Mouse (Mus musculus) macrophage (primary cell): ENCODE data around the gene Utp6. TPM values are rescaled to one million over a fixed set of nuclear protein-coding genes. Genes with fewer than 3 reads are reported as not detected.

Experiments used
- H3K27ac ChIP-seq: fragments of 350-480 bp; formaldehyde crosslinking; 2 replicates; pipeline ENCODE4 v1.9.0; 2021
- H3K36me3 ChIP-seq: fragments of 350-480 bp; formaldehyde crosslinking; 2 replicates; pipeline ENCODE4 v1.9.0; 2021; ENCODE audit errors: inconsistent target
- H3K4me3 ChIP-seq: fragments of 350-480 bp; formaldehyde crosslinking; 2 replicates; pipeline ENCODE4 v1.9.0; 2021; ENCODE audit errors: inconsistent target
- H3K79me2 ChIP-seq: fragments of 350-480 bp; formaldehyde crosslinking; 2 replicates; pipeline ENCODE4 v1.9.0; 2021; ENCODE audit errors: inconsistent target
- WGBS: methylation state at CpG from one replicate; pipeline ENCODE4 v1.1.7; 2026; ENCODE audit warnings: inconsistent platforms; ENCODE audit not compliant: missing documents; 5-methylcytosine and 5-hydroxymethylcytosine counted together
- polyA plus RNA-seq: library from polyadenylated mRNA; stranded (reverse); fragments of 250-400 nt; gene quantifications from 3 replicates; pipeline ENCODE4 v1.2.4, GENCODE M21; 2018; ENCODE audit warnings: inconsistent platforms

Gene Utp6
- polyA plus RNA-seq, 1 experiment from 2014 or later = 53.2 TPM

- Histone ChIP-seq H3K27ac (no peak overlapping the region), H3K79me2 (no peaks in the 10 kb centered on the region), H3K4me3 (no peak overlapping the region), H3K36me3 (no peaks in the 10 kb centered on the region)
- 62% methylated on average over 5 of the region's 5 CpGs for WGBS
Measured at GRCm38 (mm10) chr11:79920505-79921025, 41.6 kb downstream of the Utp6 start.

GRCm38 (mm10) chr11:79919685-79920504 lies 42.3 kb downstream of the Utp6 start:
- Histone ChIP-seq H3K36me3 (no peaks in the 10 kb centered on the region), H3K27ac (no peak overlapping the region), H3K4me3 (no peak overlapping the region), H3K79me2 (no peaks in the 10 kb centered on the region)
- 25% methylated on average over 13 of the region's 13 CpGs for WGBS

- Histone ChIP-seq H3K36me3 (no peaks in the 10 kb centered on the region), H3K4me3 (no peak overlapping the region), H3K27ac (no peak overlapping the region), H3K79me2 (no peaks in the 10 kb centered on the region)
- WGBS = 90% methylated on average over 9 of the region's 9 CpGs
Measured at GRCm38 (mm10) chr11:79915696-79916349, 46.4 kb downstream of the Utp6 start.

GRCm38 (mm10) chr11:79908600-79909483 lies 53.3 kb downstream of the Utp6 start:
- Histone ChIP-seq H3K36me3 (no peaks in the 10 kb centered on the region), H3K4me3 (no peak overlapping the region), H3K27ac (no peak overlapping the region), H3K79me2 (no peaks in the 10 kb centered on the region)
- WGBS = 65% methylated on average over 14 of the region's 14 CpGs

GRCm38 (mm10) chr11:79906920-79907319 lies 55.3 kb downstream of the Utp6 start:
- no peaks in the 10 kb centered on the region for H3K36me3 ChIP-seq
- no peak overlapping the region for H3K27ac ChIP-seq
- H3K4me3 ChIP-seq = no peak overlapping the region
- 90% methylated on average over 9 of the region's 9 CpGs for WGBS
- no peaks in the 10 kb centered on the region for H3K79me2 ChIP-seq

GRCm38 (mm10) chr11:79902881-79903481 lies 59.2 kb downstream of the Utp6 start:
- H3K36me3 ChIP-seq = no peaks in the 10 kb centered on the region
- H3K4me3 ChIP-seq = no peak overlapping the region
- 96% methylated on average over 6 of the region's 6 CpGs for WGBS
- H3K79me2 ChIP-seq = no peaks in the 10 kb centered on the region
- no peak overlapping the region for H3K27ac ChIP-seq

- no peak overlapping the region for H3K4me3 ChIP-seq
- H3K36me3 ChIP-seq = no peaks in the 10 kb centered on the region
- WGBS = 86% methylated on average over 6 of the region's 6 CpGs
- no peaks in the 10 kb centered on the region for H3K79me2 ChIP-seq
- no peak overlapping the region for H3K27ac ChIP-seq
Measured at GRCm38 (mm10) chr11:79901146-79901545, 61.0 kb downstream of the Utp6 start.

GRCm38 (mm10) chr11:79892259-79892658 lies 69.9 kb downstream of the Utp6 start:
- H3K36me3 ChIP-seq = no peaks in the 10 kb centered on the region
- no peak overlapping the region for H3K4me3 ChIP-seq
- WGBS = 93% methylated on average over 6 of the region's 6 CpGs
- H3K27ac ChIP-seq = no peak overlapping the region
- no peaks in the 10 kb centered on the region for H3K79me2 ChIP-seq

- no peaks in the 10 kb centered on the region for H3K36me3 ChIP-seq
- H3K27ac ChIP-seq = no peak overlapping the region
- H3K79me2 ChIP-seq = no peaks in the 10 kb centered on the region
- 82% methylated on average over 2 of the region's 2 CpGs for WGBS
- no peak overlapping the region for H3K4me3 ChIP-seq
Measured at GRCm38 (mm10) chr11:79890822-79891221, 71.4 kb downstream of the Utp6 start.

- Histone ChIP-seq H3K79me2 (no peaks in the 10 kb centered on the region), H3K27ac (no peak overlapping the region), H3K4me3 (no peak overlapping the region), H3K36me3 (no peaks in the 10 kb centered on the region)
- WGBS = 83% methylated on average over 1 of the region's 1 CpGs
Measured at GRCm38 (mm10) chr11:79886961-79887360, 75.2 kb downstream of the Utp6 start.

- H3K27ac ChIP-seq = no peak overlapping the region
- H3K79me2 ChIP-seq = no peaks in the 10 kb centered on the region
- H3K4me3 ChIP-seq = no peak overlapping the region
- 100% methylated on average over 1 of the region's 1 CpGs for WGBS
- H3K36me3 ChIP-seq = no peaks in the 10 kb centered on the region
Measured at GRCm38 (mm10) chr11:79886395-79886794, 75.8 kb downstream of the Utp6 start.

GRCm38 (mm10) chr11:79885713-79886393 lies 76.3 kb downstream of the Utp6 start:
- Histone ChIP-seq H3K79me2 (no peaks in the 10 kb centered on the region), H3K4me3 (no peak overlapping the region), H3K27ac (no peak overlapping the region), H3K36me3 (no peaks in the 10 kb centered on the region)
- 75% methylated on average over 13 of the region's 13 CpGs for WGBS

- H3K79me2 ChIP-seq = no peaks in the 10 kb centered on the region
- no peak overlapping the region for H3K27ac ChIP-seq
- H3K36me3 ChIP-seq = no peaks in the 10 kb centered on the region
- WGBS = 95% methylated on average over 6 of the region's 6 CpGs
- H3K4me3 ChIP-seq = no peak overlapping the region
Measured at GRCm38 (mm10) chr11:79884784-79885183, 77.4 kb downstream of the Utp6 start.
